Mouse (Mus musculus): ENCODE data around the gene Stxbp6.

- no peak for TF ChIP-seq E2F4 (IDR thresholded peaks at IDR 0.05; ENCODE audit: insufficient read depth)
- TF ChIP-seq POLR2A (IDR thresholded peaks at IDR 0.05; ENCODE audit: insufficient read length, low read depth) = no peak
These were observed 8.6 kb upstream of the Stxbp6 start for GRCm38 (mm10) chr12:45083145-45083475.
